Mouse (Mus musculus) myocyte (in vitro differentiated cells): ENCODE results near the gene Stat3.
A peak's percentile ranks its signal among the peaks of the same experiment; 100 is the strongest.

Experiments used
- CEBPB ChIP-seq: IDR thresholded peaks from 2 replicates; pipeline ENCODE4 v1.6.1; 2011; ENCODE audit warnings: mild to moderate bottlenecking, moderate library complexity; ENCODE audit not compliant: poor library complexity, insufficient read depth, severe bottlenecking
- E2F4 ChIP-seq: IDR thresholded peaks from one replicate; pipeline ENCODE4 v1.6.1; 2011; ENCODE audit warnings: mild to moderate bottlenecking, control low read depth, moderate library complexity; ENCODE audit not compliant: insufficient read depth
- MAX ChIP-seq: IDR thresholded peaks from one replicate; pipeline ENCODE4 v1.6.1; 2011; ENCODE audit warnings: low read depth, mild to moderate bottlenecking, control low read depth
- MYOG ChIP-seq, 3 experiments: IDR thresholded peaks; one replicate each; pipeline ENCODE4 v1.6.1; 2011; ENCODE audit warnings: control low read depth in 2 of 3, low read depth in 2 of 3, mild to moderate bottlenecking in 2 of 3; ENCODE audit not compliant: insufficient read length in 2 of 3, control insufficient read depth in 1 of 3, insufficient read depth in 1 of 3
- POLR2A ChIP-seq: IDR thresholded peaks from one replicate; pipeline ENCODE4 v1.6.1; 2011; ENCODE audit warnings: low read depth, mild to moderate bottlenecking, control low read depth, moderate library complexity; ENCODE audit not compliant: insufficient read length
- POLR2AphosphoS2 ChIP-seq: IDR thresholded peaks from one replicate; pipeline ENCODE4 v1.6.1; 2011; ENCODE audit warnings: low read depth, control low read depth; ENCODE audit not compliant: insufficient read length
- REST ChIP-seq: IDR thresholded peaks from one replicate; pipeline ENCODE4 v1.6.1; 2011; ENCODE audit warnings: mild to moderate bottlenecking, control low read depth, moderate library complexity; ENCODE audit not compliant: insufficient read depth, insufficient read length
- TCF12 ChIP-seq: IDR thresholded peaks from one replicate; pipeline ENCODE4 v1.6.1; 2011; ENCODE audit warnings: mild to moderate bottlenecking, control low read depth; ENCODE audit not compliant: poor library complexity, insufficient read depth, severe bottlenecking
- USF1 ChIP-seq: IDR thresholded peaks from one replicate; pipeline ENCODE4 v1.6.1; 2011; ENCODE audit warnings: low read depth, mild to moderate bottlenecking, control low read depth, moderate library complexity

GRCm38 (mm10) chr11:100958613-100959463 lies 19.5 kb upstream of the Stat3 start:
- TF ChIP-seq TCF12 (no peak), CEBPB (no peak), POLR2A (peak; percentile 6), POLR2AphosphoS2 (peak; percentile 28), E2F4 (no peak), MYOG (IDR thresholded peaks at IDR 0.05; ENCODE audit: control insufficient read depth in 1 of 3, insufficient read depth in 1 of 3, insufficient read length in 2 of 3, low read depth in 2 of 3) (no peak), USF1 (no peak), REST (no peak), MAX (no peak)
